18 mouse cellular contexts compared by ENCODE assay signal in the genomic region with DNA sequence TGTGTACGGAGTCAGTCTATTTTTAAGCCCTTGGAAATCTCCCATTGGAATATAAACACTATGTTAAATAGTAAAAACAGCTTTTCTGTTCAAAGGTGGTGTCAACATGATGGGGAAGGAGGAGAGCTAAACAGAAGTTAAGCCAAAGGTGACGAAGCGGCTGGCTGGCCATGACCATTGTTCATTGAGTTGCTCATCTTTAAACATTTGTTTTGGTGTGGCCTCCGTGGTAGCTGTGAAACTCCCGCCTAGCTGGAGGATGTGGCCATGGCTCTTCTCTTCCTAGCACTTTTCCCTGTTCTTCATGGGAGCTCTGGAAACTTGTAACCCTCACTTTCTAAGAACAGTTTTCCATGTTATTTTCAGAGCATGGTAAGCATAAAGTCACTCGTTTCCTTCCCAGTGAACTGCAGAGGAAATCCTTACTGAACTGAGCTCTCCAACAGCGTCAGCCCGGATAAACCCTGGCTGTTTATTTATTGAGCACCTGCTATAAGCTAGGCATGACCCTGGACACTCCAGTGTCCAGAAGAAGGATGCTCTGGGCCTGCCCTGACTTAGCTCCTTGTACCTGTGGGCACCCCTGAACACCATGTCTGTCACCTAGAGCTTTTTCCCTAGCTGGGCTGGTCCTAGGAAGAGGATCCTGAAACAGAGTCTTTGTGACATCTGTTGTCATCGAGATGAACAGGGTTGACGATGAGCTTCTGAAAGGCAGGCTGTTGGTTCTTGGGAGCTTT. TPM values are rescaled to one million over a fixed set of nuclear protein-coding genes. Genes with fewer than 3 reads are reported as not detected.
DNase-seq lines count a peak whose midpoint lies in the region; ATAC-seq lines count a peak whose summit lies in the region.
"Had no signal": no experiment of that assay in that cellular context is flagged by ENCODE, and none has a peak within 500 bp of the region (broad histone marks: within the 10 kb centered on the region; RNA-seq: fewer than 3 reads in every experiment).

No protein-coding gene starts in this region.

- H3K9ac ChIP-seq in hindbrain, embryonic 14.5 days = no peak overlapping the region
- no peak overlapping the region for H3K9ac ChIP-seq in hindbrain, embryonic 16.5 days (ENCODE audit: low read depth, low read length)
- H3K9ac ChIP-seq in neural tube, embryonic 13.5 days = 0 out of 2 replicates have a peak overlapping the region, but pooled peaks have one; percentile 8
- H3K9ac ChIP-seq in stomach, embryonic 16.5 days (ENCODE audit: low read length) = no peak overlapping the region
- H3K9ac ChIP-seq: forebrain, embryonic 13.5 days; midbrain, embryonic 15.5 days had no signal

- intact Hi-C loops in heart, postnatal 36 days (cut with DNase I) = loop anchor here (5.0 kb wide), 1 partner anchor 117 kb away; no protein-coding TSS in a partner anchor

- WGBS in heart, embryonic 10.5 days = 66% methylated on average over 10 of the region's 10 CpGs
- 82% methylated on average over 10 of the region's 10 CpGs for WGBS in hindbrain, embryonic 14.5 days
- 76% methylated on average over 10 of the region's 10 CpGs for WGBS in hindbrain, embryonic 16.5 days
- 83% methylated on average over 10 of the region's 10 CpGs for WGBS in neural tube, embryonic 13.5 days
- WGBS in stomach, embryonic 16.5 days = 53% methylated on average over 10 of the region's 10 CpGs

- no peaks in the 10 kb centered on the region for H3K9me3 ChIP-seq in heart, embryonic 10.5 days
- no peaks in the 10 kb centered on the region for H3K9me3 ChIP-seq in hindbrain, embryonic 14.5 days (ENCODE audit: control insufficient read depth, low read length)
- no peaks in the 10 kb centered on the region for H3K9me3 ChIP-seq in hindbrain, embryonic 16.5 days (ENCODE audit: control insufficient read depth, low read length)
- H3K9me3 ChIP-seq in neural tube, embryonic 13.5 days = no peaks in the 10 kb centered on the region
- H3K9me3 ChIP-seq in stomach, embryonic 16.5 days (replicated peaks; ENCODE audit: control insufficient read depth, low read length) = no peaks in the 10 kb centered on the region
- H3K9me3 ChIP-seq: forebrain, embryonic 13.5 days; midbrain, embryonic 15.5 days had no signal

- peaks cover 29% of the 10 kb centered on the region for H3K4me1 ChIP-seq in heart, embryonic 10.5 days
- H3K4me1 ChIP-seq in hindbrain, embryonic 14.5 days (replicated peaks; ENCODE audit: control insufficient read depth, insufficient read depth, low read length) = peaks cover 20% of the 10 kb centered on the region
- peaks cover 7% of the 10 kb centered on the region; the same call in 1 of the 2 replicates for H3K4me1 ChIP-seq in hindbrain, embryonic 16.5 days (ENCODE audit: control insufficient read depth, insufficient read depth, low read depth, low read length)
- H3K4me1 ChIP-seq in neural tube, embryonic 13.5 days (replicated peaks) = peaks cover 28% of the 10 kb centered on the region
- peaks cover 14% of the 10 kb centered on the region for H3K4me1 ChIP-seq in stomach, embryonic 16.5 days (ENCODE audit: control insufficient read depth, insufficient read depth, low read length)

- no peaks in the 10 kb centered on the region for H3K27me3 ChIP-seq in heart, embryonic 10.5 days (ENCODE audit: insufficient read depth, poor library complexity, severe bottlenecking)
- no peaks in the 10 kb centered on the region for H3K27me3 ChIP-seq in hindbrain, embryonic 14.5 days (ENCODE audit: control insufficient read depth, insufficient read depth, low read length)
- no peaks in the 10 kb centered on the region for H3K27me3 ChIP-seq in hindbrain, embryonic 16.5 days (replicated peaks; ENCODE audit: control insufficient read depth, insufficient read depth, low read length)
- H3K27me3 ChIP-seq in neural tube, embryonic 13.5 days = no peaks in the 10 kb centered on the region
- no peaks in the 10 kb centered on the region for H3K27me3 ChIP-seq in stomach, embryonic 16.5 days (ENCODE audit: control insufficient read depth, insufficient read depth, low read length)
- H3K27me3 ChIP-seq: forebrain, embryonic 13.5 days; midbrain, embryonic 15.5 days had no signal

- ATAC-seq in hindbrain, embryonic 14.5 days (ENCODE audit: low FRiP score) = no peak
- ATAC-seq in hindbrain, embryonic 16.5 days = no peak
- no peak for ATAC-seq in neural tube, embryonic 13.5 days (ENCODE audit: low read depth)
- ATAC-seq in stomach, embryonic 16.5 days (ENCODE audit: insufficient read depth, low FRiP score) = no peak
- ATAC-seq: forebrain, embryonic 13.5 days; midbrain, embryonic 15.5 days had no signal

- peak overlapping the region; percentile 76 for H3K27ac ChIP-seq in heart, embryonic 10.5 days
- H3K27ac ChIP-seq in hindbrain, embryonic 14.5 days = peak overlapping the region; percentile 18; the same call in 1 of the 2 replicates
- H3K27ac ChIP-seq in hindbrain, embryonic 16.5 days (ENCODE audit: low read depth, low read length) = no peak overlapping the region
- H3K27ac ChIP-seq in neural tube, embryonic 13.5 days (replicated peaks) = peak overlapping the region; percentile 46; the same call in 1 of the 2 replicates
- 0 out of 2 replicates have a peak overlapping the region, but pooled peaks have one; percentile 35 for H3K27ac ChIP-seq in stomach, embryonic 16.5 days (ENCODE audit: low read length)
- H3K27ac ChIP-seq: forebrain, embryonic 13.5 days; midbrain, embryonic 15.5 days had no signal

- H3K36me3 ChIP-seq in heart, embryonic 10.5 days = no peaks in the 10 kb centered on the region
- no peaks in the 10 kb centered on the region for H3K36me3 ChIP-seq in hindbrain, embryonic 14.5 days (replicated peaks; ENCODE audit: control insufficient read depth, insufficient read depth)
- no peaks in the 10 kb centered on the region for H3K36me3 ChIP-seq in hindbrain, embryonic 16.5 days (ENCODE audit: control insufficient read depth, insufficient read depth, low read length)
- H3K36me3 ChIP-seq in neural tube, embryonic 13.5 days = no peaks in the 10 kb centered on the region
- H3K36me3 ChIP-seq in stomach, embryonic 16.5 days (ENCODE audit: control insufficient read depth, insufficient read depth, low read length) = no peaks in the 10 kb centered on the region
- H3K36me3 ChIP-seq: midbrain, embryonic 15.5 days had no signal

- peak; percentile 57 for DNase-seq in heart, embryonic 10.5 days (ENCODE audit: low spot score)
- no peak for DNase-seq in heart, postnatal 36 days
- DNase-seq in hindbrain, embryonic 14.5 days (ENCODE audit: low spot score) = no peak
- no peak for DNase-seq in neural tube, embryonic 10.5 days (ENCODE audit: extremely low spot score, low spot score)
- no peak for DNase-seq in adrenal gland, adult 2 months
- DNase-seq: adrenal gland, postnatal 36 days; cerebellum, adult 9-11 months; embryo, embryonic 11 days; kidney, adult 2 months; left cerebral cortex, postnatal 4 days; lung, adult 2 months; lung, postnatal 4 days; thymus, postnatal 25 days had no signal

- no peak overlapping the region for H3K4me2 ChIP-seq in hindbrain, embryonic 14.5 days (replicated peaks)
- H3K4me2 ChIP-seq in hindbrain, embryonic 16.5 days (ENCODE audit: low read length) = no peak overlapping the region
- H3K4me2 ChIP-seq in neural tube, embryonic 13.5 days = no peak overlapping the region
- no peak overlapping the region for H3K4me2 ChIP-seq in stomach, embryonic 16.5 days (ENCODE audit: low read depth, low read length)
- H3K4me2 ChIP-seq: forebrain, embryonic 13.5 days; midbrain, embryonic 15.5 days had no signal

- H3K4me3 ChIP-seq in heart, embryonic 10.5 days = no peak overlapping the region
- H3K4me3 ChIP-seq in hindbrain, embryonic 14.5 days (replicated peaks; ENCODE audit: low read length) = no peak overlapping the region
- no peak overlapping the region for H3K4me3 ChIP-seq in hindbrain, embryonic 16.5 days (ENCODE audit: low read length)
- H3K4me3 ChIP-seq in neural tube, embryonic 13.5 days = no peak overlapping the region
- H3K4me3 ChIP-seq in stomach, embryonic 16.5 days (replicated peaks; ENCODE audit: low read length) = no peak overlapping the region
- H3K4me3 ChIP-seq: forebrain, embryonic 13.5 days; midbrain, embryonic 15.5 days had no signal

RNA-seq across cellular contexts. Expression of a gene that starts 40.2 kb away (rescaled TPM):
- 9.5 and 18.1 TPM in 2 replicates for polyA plus RNA-seq in heart, embryonic 10.5 days (2016; fragmentation: Nextera tagmentation; extraction: Ambion mirVana)
- total RNA-seq in heart, postnatal 36 days (2021) = under 1 TPM; 0.33 to 0.56 TPM
- 31.4 and 37.0 TPM in 2 replicates for polyA plus RNA-seq in hindbrain, embryonic 14.5 days (2014; fragmentation: Nextera tagmentation; extraction: Ambion mirVana)
- polyA plus RNA-seq in hindbrain, embryonic 16.5 days (2015; fragmentation: Nextera tagmentation; extraction: Ambion mirVana) = 22.9 and 29.6 TPM in 2 replicates
- polyA plus RNA-seq in neural tube, embryonic 13.5 days (2015; fragmentation: Nextera tagmentation; extraction: Ambion mirVana) = 40.8 and 40.9 TPM in 2 replicates
- polyA plus RNA-seq in stomach, embryonic 16.5 days (2015; fragmentation: Nextera tagmentation; extraction: Ambion mirVana) = 23.1 and 24.0 TPM in 2 replicates
- total RNA-seq in adrenal gland, adult 2 months (2021) = 1 to 10 TPM; 2.2 to 4.9 TPM
- polyA plus RNA-seq in adrenal gland, adult 2 months (2012; rRNA removed) = 2.5 TPM in 2 replicates
